Mouse (Mus musculus) gastrocnemius, postnatal 25 days (tissue): ENCODE results near the gene Prss44. TPM values are rescaled to one million over a fixed set of nuclear protein-coding genes. Genes with fewer than 3 reads are reported as not detected.
"Not testable (repeated sequence)": the region's sequence is repeated elsewhere in the genome, so short reads cannot be mapped to it uniquely, and the experiment has no call there.

Source experiments
- DNase-seq: peaks from one replicate; pipeline ENCODE4 v3.0.0; 2022
- long read RNA-seq, 2 experiments: library from polyadenylated mRNA; stranded (forward); transcript quantifications; one replicate each; pipeline ENCODE4 v2.0.0; 2021
- total RNA-seq, 2 experiments: library from RNA; stranded (reverse); gene quantifications; 1 replicate in 1 of 2; 2 replicates in 1 of 2; pipeline ENCODE4 v1.2.3; 2021

The Prss44 gene
- not detected for total RNA-seq
- long read RNA-seq, experiment 1 = 0 reads
- long read RNA-seq, experiment 2 = 0 reads

- DNase-seq = no peak
Measured at GRCm38 (mm10) chr9:110813789-110814188, at the start of gene Prss44. Gene Prss44 (plus strand): TSS chr9:110813994.

- no peak for DNase-seq
Measured at GRCm38 (mm10) chr9:110772336-110772735, 41.5 kb upstream of the Prss44 start.

DNA sequence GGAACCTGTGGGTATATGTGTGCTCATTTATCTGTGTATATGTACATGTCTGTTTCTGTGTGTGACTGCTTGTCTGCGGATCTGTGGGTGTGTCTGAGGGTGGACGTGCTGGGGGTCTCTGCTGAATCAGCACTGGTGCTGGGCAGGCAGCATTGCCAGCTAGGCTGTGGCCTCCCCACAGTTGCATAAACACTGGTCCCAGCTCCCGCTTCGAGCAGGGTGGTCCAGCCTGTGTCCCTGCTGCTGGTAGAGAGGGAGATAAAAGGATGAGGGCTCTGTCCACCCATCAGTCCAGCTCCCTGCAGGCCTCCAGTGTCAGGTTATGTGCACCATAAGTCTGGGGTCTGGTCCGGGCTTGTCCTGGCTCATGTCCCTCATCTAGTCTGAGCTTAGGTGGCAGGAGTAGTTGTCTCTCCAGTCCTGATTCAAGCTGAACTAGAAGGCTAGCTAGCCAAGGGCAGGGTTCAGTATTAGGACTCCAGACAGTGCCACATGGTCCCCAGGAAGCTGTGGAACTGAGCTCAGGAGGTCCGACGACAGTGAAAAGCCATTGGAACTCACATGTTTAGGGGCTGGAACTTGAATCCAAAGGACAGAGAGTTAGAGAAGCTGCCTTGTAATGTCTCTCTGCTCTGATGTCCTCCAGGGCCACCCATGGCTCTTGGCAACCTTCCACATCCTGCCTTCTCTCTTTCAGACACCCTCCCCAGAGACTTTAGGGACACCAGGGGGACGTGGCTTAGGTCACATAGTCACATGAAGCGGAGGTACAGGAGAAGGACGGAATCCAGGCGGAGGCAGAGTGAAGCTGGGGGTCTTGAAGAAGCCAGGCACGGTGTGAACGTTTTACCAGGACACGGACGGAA, 39.2 kb upstream of the Prss44 start:
- DNase-seq = no peak

- DNase-seq = no peak
Measured at GRCm38 (mm10) chr9:110775269-110776022, 38.3 kb upstream of the Prss44 start.

DNA sequence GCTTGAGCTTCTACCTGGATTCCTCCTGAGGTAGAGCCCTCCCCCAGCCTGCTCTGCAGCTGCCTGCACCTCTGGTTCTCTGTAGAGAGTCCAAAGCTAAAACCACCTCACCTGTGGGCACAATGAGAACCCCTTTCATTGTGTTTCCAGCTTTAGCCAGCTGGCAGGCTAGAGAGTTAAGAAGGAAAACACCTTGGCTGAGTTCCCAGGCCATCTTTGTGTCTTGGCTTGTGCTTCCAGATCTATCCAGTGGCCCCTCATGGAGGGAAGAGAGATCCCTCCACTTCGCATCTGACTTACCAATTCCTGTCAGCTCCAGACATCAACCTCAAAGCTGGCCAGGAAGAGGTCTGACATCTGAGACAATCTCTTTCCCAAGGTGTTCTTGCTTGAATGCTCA, 35.7 kb upstream of the Prss44 start:
- DNase-seq = no peak

DNA sequence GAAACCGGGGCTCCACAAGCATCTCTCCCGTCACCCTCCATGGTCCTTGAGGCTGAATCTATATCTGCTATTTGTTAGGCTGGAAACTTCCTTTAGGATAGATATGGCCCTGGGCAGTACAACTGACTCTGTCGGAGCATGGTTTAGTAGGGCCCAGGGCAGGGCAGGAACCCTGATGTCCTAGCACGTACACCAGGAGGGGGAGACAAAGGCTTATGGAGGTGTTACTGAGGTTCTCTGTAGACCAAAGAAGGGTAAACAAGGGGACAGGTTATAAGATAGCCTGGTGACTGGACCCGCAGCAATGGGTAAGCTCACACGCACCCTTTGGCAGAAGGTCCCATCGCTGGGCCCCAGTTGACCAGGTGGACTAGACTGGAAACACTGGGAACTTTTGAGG, 35.2 kb upstream of the Prss44 start:
- DNase-seq = no peak

DNA sequence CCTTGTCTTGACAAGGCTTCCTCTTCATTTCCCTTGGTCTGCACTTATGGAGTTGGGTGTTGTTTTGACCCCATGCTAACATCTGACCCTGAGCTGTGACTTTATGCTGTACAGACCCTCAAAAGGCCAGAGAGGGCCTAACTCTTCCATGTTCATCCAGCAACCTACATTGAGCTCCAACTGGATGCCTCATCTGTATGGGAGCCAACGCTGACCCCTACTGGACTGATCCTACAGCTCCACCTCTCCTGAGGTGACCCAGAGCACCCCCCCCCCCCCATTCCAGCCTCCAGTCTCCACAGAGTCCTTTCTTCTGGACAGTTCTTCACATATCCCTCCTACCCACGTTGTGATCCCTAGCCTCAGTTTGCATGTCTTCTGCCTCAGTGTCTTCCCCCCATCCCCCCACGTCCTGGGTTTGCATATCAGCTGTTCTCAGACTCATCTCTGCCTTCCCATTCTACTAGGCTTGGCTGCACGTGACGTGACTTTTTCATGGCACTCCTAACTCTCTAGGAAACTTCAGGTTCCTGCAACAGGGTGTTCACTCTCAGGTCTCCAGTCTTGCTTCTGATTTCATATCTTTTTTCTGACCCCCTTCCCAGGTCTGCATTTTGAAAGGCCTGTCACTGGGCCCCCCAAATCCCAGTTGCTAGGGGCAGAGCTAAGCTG, 34.4 kb upstream of the Prss44 start:
- no peak for DNase-seq

DNA sequence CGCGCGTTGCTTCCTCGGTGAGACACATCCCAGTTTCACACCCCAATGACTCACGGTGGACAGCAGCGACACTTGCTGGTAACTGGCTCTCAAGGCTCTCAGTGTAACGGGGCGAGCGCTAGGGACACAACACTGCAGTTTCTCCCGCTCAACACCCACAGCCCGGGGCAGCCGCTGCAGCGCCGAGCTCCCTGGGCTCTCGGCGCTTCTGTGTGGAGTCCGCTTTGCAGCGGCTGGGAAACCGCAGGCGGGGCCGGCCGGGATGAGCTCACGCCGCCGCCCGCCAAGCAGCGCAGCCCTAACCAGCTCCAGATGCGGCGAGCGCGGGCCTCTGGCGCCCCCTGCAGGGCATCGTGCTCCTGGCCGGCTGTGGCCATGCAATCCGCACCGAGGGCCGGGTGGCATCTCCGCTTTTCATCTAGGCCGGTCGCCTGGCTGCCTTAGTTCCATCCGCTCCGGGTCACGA, 32.5 kb upstream of the Prss44 start:
- peak; percentile 93 for DNase-seq

GRCm38 (mm10) chr9:110781731-110782130, 32.1 kb upstream of the Prss44 start:
- DNase-seq = peak; percentile 90

DNA sequence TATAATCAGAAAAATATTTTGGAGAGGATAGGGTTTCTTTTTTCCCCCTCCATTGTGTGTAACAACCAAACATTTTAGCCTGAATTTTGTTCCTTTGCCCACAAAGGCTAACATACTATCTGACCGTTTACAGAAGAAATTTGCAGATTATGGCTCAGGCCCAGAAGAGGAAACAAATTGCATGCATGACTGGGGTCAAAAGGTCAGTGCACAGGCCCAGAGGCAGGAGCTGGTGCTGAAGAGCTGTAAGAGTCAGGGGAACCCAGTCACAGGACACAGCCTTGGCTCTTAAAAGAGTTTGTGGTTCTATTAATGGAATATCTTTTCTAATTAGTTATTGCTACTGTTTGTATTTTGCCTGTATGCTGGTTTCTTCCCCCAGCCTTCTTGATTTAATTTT, 30.2 kb upstream of the Prss44 start:
- DNase-seq = no peak

GRCm38 (mm10) chr9:110788169-110788568, 25.6 kb upstream of the Prss44 start:
- DNase-seq = no peak

DNA sequence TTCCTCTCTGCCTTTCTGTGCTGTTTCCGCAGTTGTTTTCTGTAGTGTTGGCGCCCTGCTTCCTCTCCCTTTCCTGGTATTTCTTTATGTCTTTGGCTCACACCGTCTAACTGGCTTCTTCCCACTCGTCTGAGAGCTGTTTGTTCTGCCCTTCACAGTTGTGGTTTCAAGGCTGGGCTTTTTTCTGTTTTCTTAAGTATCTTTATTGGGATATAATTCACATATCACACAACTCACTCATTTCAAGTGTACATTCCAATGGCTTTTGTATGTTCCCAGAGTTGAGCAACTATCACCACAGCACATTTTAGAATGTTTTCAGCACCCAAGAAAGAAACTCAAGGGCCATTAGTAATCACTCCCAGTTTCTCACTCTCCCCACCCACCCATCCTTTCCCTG, 23.3 kb upstream of the Prss44 start:
- no peak for DNase-seq

GRCm38 (mm10) chr9:110797013-110797412, 16.8 kb upstream of the Prss44 start:
- DNase-seq = no peak

- no peak for DNase-seq
Measured at GRCm38 (mm10) chr9:110797866-110798265, 15.9 kb upstream of the Prss44 start, which contains the start of gene Prss42. Gene Prss42 (plus strand): TSS chr9:110798166.

- no peak for DNase-seq
Measured at GRCm38 (mm10) chr9:110800834-110801479, 12.8 kb upstream of the Prss44 start.

DNA sequence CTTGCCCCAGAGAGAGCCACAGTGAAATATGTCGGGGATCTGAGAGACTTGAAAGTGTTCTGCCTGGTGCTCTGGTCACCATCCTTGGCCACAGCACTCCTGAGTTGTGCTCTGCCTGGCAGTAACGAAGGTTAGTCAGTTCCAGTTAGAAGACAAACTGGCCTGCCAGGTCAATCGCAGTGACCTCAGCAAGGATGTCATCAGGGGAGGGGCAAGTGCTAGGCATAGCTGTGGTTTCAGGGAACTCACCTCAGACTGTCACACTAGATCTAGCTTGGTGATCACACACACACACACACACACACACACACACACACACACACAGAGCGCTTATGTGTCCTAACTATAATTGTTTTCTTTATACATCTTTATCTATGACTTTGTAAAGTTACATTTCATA, 10.5 kb upstream of the Prss44 start:
- no peak for DNase-seq

DNA sequence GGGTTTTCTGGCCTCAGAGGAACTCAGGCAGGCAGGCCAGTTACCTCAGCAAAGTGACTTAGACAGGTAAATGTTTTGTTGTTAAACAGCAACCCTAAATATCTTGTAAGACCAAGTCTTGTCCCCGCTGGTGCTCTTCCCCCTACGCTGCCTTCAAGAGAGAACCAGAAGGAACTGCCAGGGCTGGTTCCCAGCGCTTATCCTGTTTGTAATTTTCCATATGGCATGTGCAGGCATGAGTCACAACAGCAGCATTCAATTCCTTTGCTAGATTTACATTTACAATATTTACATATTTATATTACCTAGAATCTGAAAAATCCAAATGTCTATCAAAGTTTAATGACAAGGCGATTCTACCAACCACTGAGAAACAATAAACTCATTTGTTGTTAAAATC, 3.7 kb upstream of the Prss44 start:
- DNase-seq = no peak

DNA sequence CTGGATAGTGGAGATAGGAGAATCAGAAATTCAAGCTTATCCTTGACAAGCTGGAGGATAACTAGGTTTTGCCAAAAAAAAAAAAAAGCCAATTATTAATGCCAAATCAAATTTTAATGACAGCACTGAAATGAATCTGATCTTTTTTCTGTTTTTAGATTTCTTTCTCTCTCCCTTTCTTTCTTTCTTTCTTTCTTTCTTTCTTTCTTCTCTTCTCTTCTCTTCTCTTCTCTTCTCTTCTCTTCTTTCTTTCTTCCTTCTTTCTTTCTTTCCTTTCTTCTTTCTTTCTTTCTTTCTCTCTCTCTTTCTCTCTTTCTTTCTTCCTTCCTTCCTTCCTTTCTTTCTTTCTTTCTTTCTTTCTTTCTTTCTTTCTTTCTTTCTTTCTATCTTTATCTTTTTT, 6.8 kb downstream of the Prss44 start:
- DNase-seq = not testable (repeated sequence)

DNA sequence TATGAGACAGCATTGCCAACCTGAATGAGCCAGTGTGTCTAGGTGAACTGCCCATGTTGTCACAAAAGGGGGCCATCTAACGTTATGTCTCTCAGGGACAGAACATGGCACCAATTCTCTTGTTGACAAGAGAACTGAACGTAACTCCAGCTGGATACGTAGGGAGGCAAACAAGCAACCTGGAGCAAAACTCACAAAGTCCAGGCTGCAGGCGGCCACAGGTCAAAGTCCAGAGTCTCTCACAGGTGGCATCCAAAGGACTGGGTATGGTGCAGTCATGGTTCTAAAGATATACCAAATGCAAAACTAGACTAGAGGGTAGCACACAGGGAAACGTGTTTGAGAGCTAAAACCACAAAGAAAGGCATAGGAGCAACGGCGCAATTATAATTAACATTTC, 7.6 kb downstream of the Prss44 start:
- DNase-seq = no peak

DNA sequence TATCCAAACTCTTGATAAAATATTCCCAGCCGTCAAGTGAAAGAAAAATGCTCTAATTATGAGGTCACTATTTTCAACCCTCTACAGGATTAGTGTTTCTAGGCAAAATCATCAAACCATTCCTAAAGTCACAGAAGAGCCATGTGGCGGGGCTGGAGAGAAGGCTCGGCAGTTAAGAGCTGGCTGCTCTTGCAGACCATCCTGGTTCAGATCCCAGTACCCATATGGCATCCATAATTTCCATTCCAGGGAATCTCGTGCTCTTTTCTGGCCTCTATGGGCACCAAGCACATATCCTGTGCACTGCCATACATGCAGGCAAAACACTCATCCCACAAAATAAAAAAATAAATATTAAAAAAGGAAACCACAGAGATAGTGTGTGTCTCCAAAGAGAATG, 11.6 kb downstream of the Prss44 start:
- DNase-seq = no peak

- DNase-seq = no peak
Measured at GRCm38 (mm10) chr9:110825832-110826231, 12.0 kb downstream of the Prss44 start.

DNA sequence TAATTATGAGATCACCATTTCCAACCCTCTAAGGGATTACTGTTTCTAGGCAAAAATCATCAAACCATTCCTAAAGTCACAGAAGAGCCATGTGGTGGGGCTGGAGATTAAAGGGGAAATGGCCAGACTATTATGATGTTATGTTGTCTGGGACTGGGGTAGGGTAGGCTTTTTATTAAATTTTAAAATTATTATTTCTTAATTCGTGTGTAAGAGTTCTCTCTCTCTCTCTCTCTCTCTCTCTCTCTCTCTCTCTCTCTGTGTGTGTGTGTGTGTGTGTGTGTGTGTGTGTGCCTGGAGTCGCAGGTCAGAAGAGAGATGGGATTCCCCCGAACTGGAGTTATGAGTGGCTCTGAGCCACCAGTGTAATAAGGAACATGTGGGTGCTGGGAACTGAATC, 12.6 kb downstream of the Prss44 start, which contains the start of gene Prss43:
Prss43 (plus strand) TSS at position 301 of the 400 bp plus-strand sequence.
- no peak for DNase-seq
